Mouse (Mus musculus) heart, embryonic 10.5 days (tissue): ENCODE measurements around the gene Tpbpa. TPM values are rescaled to one million over a fixed set of nuclear protein-coding genes. Genes with fewer than 3 reads are reported as not detected.
"Not testable (repeated sequence)": the region's sequence is repeated elsewhere in the genome, so short reads cannot be mapped to it uniquely, and the experiment has no call there.

ENCODE experiments used
- DNase-seq: peaks from one replicate; pipeline ENCODE4 v3.0.0-alpha.2; 2017; ENCODE audit warnings: low spot score
- H3K27ac ChIP-seq: fragments of 300-500 bp; sonication (generic); 2 replicates; pipeline ENCODE4 v1.5.1; 2016; ENCODE audit warnings: mild to moderate bottlenecking
- H3K27me3 ChIP-seq: fragments of 300-500 bp; sonication (generic); 2 replicates; pipeline ENCODE4 v1.6.1; 2016; ENCODE audit warnings: mild to moderate bottlenecking; ENCODE audit not compliant: poor library complexity, insufficient read depth, severe bottlenecking
- H3K36me3 ChIP-seq: fragments of 300-500 bp; sonication (generic); 2 replicates; pipeline ENCODE4 v1.6.1; 2016; ENCODE audit warnings: mild to moderate bottlenecking, moderate library complexity
- H3K4me1 ChIP-seq: fragments of 300-500 bp; sonication (generic); 2 replicates; pipeline ENCODE4 v1.6.1; 2016; ENCODE audit warnings: mild to moderate bottlenecking
- H3K4me3 ChIP-seq: fragments of 300-500 bp; sonication (generic); 2 replicates; pipeline ENCODE4 v1.5.1; 2016; ENCODE audit warnings: mild to moderate bottlenecking, moderate library complexity
- H3K9me3 ChIP-seq: fragments of 300-500 bp; sonication (generic); 2 replicates; pipeline ENCODE4 v1.6.1; 2016; ENCODE audit warnings: mild to moderate bottlenecking, moderate library complexity
- WGBS: fragments of 180-500 bp; shearing (Covaris S2); methylation state at CpG from one replicate; pipeline ENCODE4 v1.1.7; 2016; 5-methylcytosine and 5-hydroxymethylcytosine counted together
- polyA plus RNA-seq: library from polyadenylated mRNA; unstranded; fragments of >200 nt; fragmentation: Nextera tagmentation; extraction: Ambion mirVana; gene quantifications from 2 replicates; pipeline ENCODE4 v1.2.1, GENCODE M21; 2016

Tpbpa gene
- not detected in 2 replicates for polyA plus RNA-seq

- not testable (repeated sequence) for H3K27me3 ChIP-seq, H3K4me1 ChIP-seq, H3K9me3 ChIP-seq, DNase-seq, H3K36me3 ChIP-seq, H3K27ac ChIP-seq, H3K4me3 ChIP-seq
- 74% methylated on average over 3 of the region's 3 CpGs for WGBS
These were observed at the start of gene Tpbpa for GRCm38 (mm10) chr13:60941884-60942283. Gene Tpbpa (minus strand): TSS chr13:60941984.

- WGBS = 63% methylated on average over 5 of the region's 5 CpGs
- H3K36me3 ChIP-seq = not testable (repeated sequence)
These were observed 45.1 kb upstream of the Tpbpa start for GRCm38 (mm10) chr13:60986915-60987314.

DNA sequence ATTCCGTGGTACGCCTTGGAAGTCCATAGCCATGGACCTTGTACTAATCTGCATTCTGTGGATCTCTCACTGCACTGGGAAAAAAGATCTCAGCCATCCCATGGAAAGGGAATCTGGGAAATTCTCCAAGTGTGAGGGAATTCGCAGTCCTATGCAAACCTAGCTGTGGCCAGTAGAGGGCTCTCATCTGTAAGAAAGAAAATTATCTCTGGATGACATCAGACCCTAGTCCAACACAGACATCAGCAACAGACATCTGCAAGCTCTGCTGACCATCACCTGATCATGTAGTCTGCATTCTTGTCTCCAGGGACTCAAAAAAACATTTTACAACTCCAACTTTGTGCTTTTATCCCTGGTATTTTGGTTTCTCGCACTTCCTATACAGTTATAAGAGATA is 30.5 kb upstream of the Tpbpa start:
- not testable (repeated sequence) for H3K27ac ChIP-seq, H3K4me1 ChIP-seq, H3K27me3 ChIP-seq, H3K4me3 ChIP-seq, H3K36me3 ChIP-seq, H3K9me3 ChIP-seq, DNase-seq
- 69% methylated on average over 4 of the region's 4 CpGs for WGBS

More at GRCm38 (mm10) chr13:60986915-60987314, 45.1 kb upstream of the Tpbpa start:
- not testable (repeated sequence) for H3K27ac ChIP-seq, H3K9me3 ChIP-seq, H3K4me3 ChIP-seq, DNase-seq, H3K27me3 ChIP-seq, H3K4me1 ChIP-seq

- H3K27me3 ChIP-seq, H3K36me3 ChIP-seq, H3K4me1 ChIP-seq, H3K27ac ChIP-seq, H3K9me3 ChIP-seq, H3K4me3 ChIP-seq, DNase-seq: not testable (repeated sequence)
- 18% methylated on average over 5 of the region's 5 CpGs for WGBS
These were observed 22.2 kb upstream of the Tpbpa start for GRCm38 (mm10) chr13:60963985-60964384.

- 65% methylated on average over 5 of the region's 5 CpGs for WGBS
- no peaks in the 10 kb centered on the region for H3K36me3 ChIP-seq
- peaks cover 7% of the 10 kb centered on the region; the same call in 1 of the 2 replicates for H3K9me3 ChIP-seq
- H3K27me3 ChIP-seq = no peaks in the 10 kb centered on the region
- H3K4me3 ChIP-seq = no peak overlapping the region
- no peak for DNase-seq
- no peak overlapping the region for H3K27ac ChIP-seq
- no peaks in the 10 kb centered on the region for H3K4me1 ChIP-seq
These were observed 19.9 kb upstream of the Tpbpa start for GRCm38 (mm10) chr13:60961706-60962105.

GRCm38 (mm10) chr13:60936500-60936901 is 5.3 kb downstream of the Tpbpa start, which contains the start of the genes Gm49391 and Ctla2a:
Gene Gm49391 (minus strand): TSS chr13:60936571.
Gene Ctla2a (minus strand): TSS chr13:60936625.
- no peaks in the 10 kb centered on the region; the same call in 1 of the 2 replicates for H3K36me3 ChIP-seq
- 49% methylated on average over 5 of the region's 5 CpGs for WGBS

GRCm38 (mm10) chr13:60935490-60935889 is 6.3 kb downstream of the Tpbpa start, which contains the start of gene Gm49393:
Gene Gm49393 (minus strand): TSS chr13:60935590.
- not testable (repeated sequence) for H3K36me3 ChIP-seq, DNase-seq, H3K4me3 ChIP-seq, H3K4me1 ChIP-seq, H3K27ac ChIP-seq, H3K27me3 ChIP-seq, H3K9me3 ChIP-seq
- WGBS = 56% methylated on average over 2 of the region's 2 CpGs

More at GRCm38 (mm10) chr13:60936500-60936901, 5.3 kb downstream of the Tpbpa start, which contains the start of the genes Gm49391 and Ctla2a:
- DNase-seq = no peak
- Histone ChIP-seq H3K4me3 (no peak within 1 kb of the TSS), H3K9me3 (no peaks in the 10 kb centered on the region), H3K27ac (no peak within 1 kb of the TSS), H3K4me1 (no peaks in the 10 kb centered on the region), H3K27me3 (no peaks in the 10 kb centered on the region)

- not testable (repeated sequence) for H3K4me1 ChIP-seq, DNase-seq, H3K9me3 ChIP-seq, H3K4me3 ChIP-seq, H3K27ac ChIP-seq, H3K27me3 ChIP-seq, H3K36me3 ChIP-seq
- 77% methylated on average over 2 of the region's 2 CpGs for WGBS
These were observed 37.0 kb downstream of the Tpbpa start, which contains the start of gene Tpbpb for GRCm38 (mm10) chr13:60904780-60905179. Gene Tpbpb (minus strand): TSS chr13:60904880.

DNA sequence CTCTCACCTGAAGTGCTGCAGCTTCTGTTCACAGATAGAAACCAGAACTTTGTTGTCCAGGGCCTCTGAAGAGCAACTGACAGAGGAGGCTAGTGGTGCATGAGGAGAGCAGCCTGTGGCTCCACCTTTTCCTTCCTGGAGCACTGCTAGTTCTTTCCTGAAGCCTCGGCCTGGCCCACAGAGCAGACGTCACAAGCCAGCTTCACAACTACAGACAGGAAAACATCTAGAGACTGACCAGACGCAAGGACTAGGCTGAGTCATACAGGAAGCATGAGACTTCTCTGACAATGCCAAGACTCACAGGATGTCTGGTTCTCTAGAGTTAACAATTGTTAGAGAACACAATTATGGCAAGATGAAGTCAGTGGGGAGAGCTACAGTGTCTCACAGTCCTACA is 44.5 kb downstream of the Tpbpa start, which contains the start of gene Ctla2b:
Gene Ctla2b, minus strand, starts transcription at position 120 of the 400 bp plus-strand sequence.
- H3K27ac ChIP-seq = no peak within 1 kb of the TSS
- 0 out of 2 replicates have a peak, but pooled peaks cover 3% of the 10 kb centered on the region for H3K9me3 ChIP-seq
- H3K27me3 ChIP-seq = no peaks in the 10 kb centered on the region
- DNase-seq = peak; percentile 77
- no peaks in the 10 kb centered on the region for H3K4me1 ChIP-seq
- no peak within 1 kb of the TSS for H3K4me3 ChIP-seq
- no peaks in the 10 kb centered on the region for H3K36me3 ChIP-seq
- WGBS = 43% methylated on average over 3 of the region's 3 CpGs

- H3K9me3 ChIP-seq, H3K27me3 ChIP-seq, H3K4me1 ChIP-seq, DNase-seq, H3K4me3 ChIP-seq, H3K36me3 ChIP-seq, H3K27ac ChIP-seq: not testable (repeated sequence)
- WGBS = 82% methylated on average over 8 of the region's 8 CpGs
These were observed 45.0 kb downstream of the Tpbpa start, which contains the start of gene Gm49392 for GRCm38 (mm10) chr13:60896794-60897193. Gene Gm49392 (minus strand): TSS chr13:60896894.

GRCm38 (mm10) chr13:60895406-60896160 is 46.2 kb downstream of the Tpbpa start:
- Histone ChIP-seq H3K27ac (no peak overlapping the region), H3K27me3 (no peaks in the 10 kb centered on the region), H3K36me3 (no peaks in the 10 kb centered on the region), H3K4me3 (no peak overlapping the region), H3K9me3 (no peaks in the 10 kb centered on the region), H3K4me1 (no peaks in the 10 kb centered on the region)
- no peak for DNase-seq

DNA sequence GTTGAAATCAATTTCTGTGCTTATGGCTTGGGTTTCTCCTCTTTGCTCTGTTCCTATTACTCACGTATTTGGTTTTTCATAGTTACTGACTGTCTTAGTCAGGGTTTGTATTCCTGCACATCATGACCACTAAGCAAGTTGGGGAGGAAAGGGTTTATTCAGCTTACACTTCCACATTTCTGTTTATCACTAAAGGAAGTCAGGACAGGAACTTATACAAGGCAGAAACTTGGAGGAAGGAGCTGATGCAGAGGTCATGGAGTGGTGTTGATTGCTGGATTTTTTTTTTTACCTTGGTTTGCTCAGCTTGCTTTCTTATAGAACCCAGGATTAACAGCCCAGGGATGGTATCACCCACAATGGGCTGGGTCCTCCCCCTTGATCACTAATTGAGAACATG is 49.5 kb downstream of the Tpbpa start:
- no peaks in the 10 kb centered on the region for H3K9me3 ChIP-seq
- no peak overlapping the region for H3K4me3 ChIP-seq
- WGBS = 87% methylated on average over 1 of the region's 1 CpGs
- H3K27me3 ChIP-seq = no peaks in the 10 kb centered on the region
- H3K27ac ChIP-seq = no peak overlapping the region
- no peaks in the 10 kb centered on the region for H3K36me3 ChIP-seq
- no peak for DNase-seq
- no peaks in the 10 kb centered on the region for H3K4me1 ChIP-seq
